Mouse (Mus musculus) midbrain, embryonic 16.5 days (tissue): ENCODE results near the gene Vgll4. TPM values are rescaled to one million over a fixed set of nuclear protein-coding genes. Genes with fewer than 3 reads are reported as not detected.

Source experiments
- ATAC-seq: fragments of 200-750 bp; cut with Nextera tagmentation; 2 replicates; pipeline ENCODE4 v1.8.0; 2017; ENCODE audit warnings: moderate TSS enrichment
- H3K27ac ChIP-seq: fragments of 300-500 bp; sonication (generic); 2 replicates; pipeline ENCODE4 v1.5.1; 2014; ENCODE audit warnings: mild to moderate bottlenecking, low read length, mixed read lengths
- H3K27me3 ChIP-seq: fragments of 300-500 bp; sonication (generic); 2 replicates; pipeline ENCODE4 v1.6.1; 2014; ENCODE audit warnings: low read depth, low read length, mixed read lengths; ENCODE audit not compliant: control insufficient read depth, insufficient read depth
- H3K36me3 ChIP-seq: fragments of 300-500 bp; sonication (generic); 2 replicates; pipeline ENCODE4 v1.6.1; 2014; ENCODE audit warnings: mild to moderate bottlenecking, low read length, moderate library complexity, mixed read lengths; ENCODE audit not compliant: control insufficient read depth, insufficient read depth
- H3K4me1 ChIP-seq: fragments of 300-500 bp; sonication (generic); 2 replicates; pipeline ENCODE4 v1.6.1; 2014; ENCODE audit warnings: mild to moderate bottlenecking, low read length, mixed read lengths; ENCODE audit not compliant: control insufficient read depth, insufficient read depth
- H3K4me2 ChIP-seq: fragments of 300-500 bp; sonication (generic); 2 replicates; pipeline ENCODE4 v1.6.1; 2014; ENCODE audit warnings: mild to moderate bottlenecking, low read length, mixed read lengths
- H3K4me3 ChIP-seq: fragments of 300-500 bp; sonication (generic); 2 replicates; pipeline ENCODE4 v1.5.1; 2014; ENCODE audit warnings: low read depth, mild to moderate bottlenecking, low read length, moderate library complexity, mixed read lengths
- H3K9ac ChIP-seq: fragments of 300-500 bp; sonication (generic); 2 replicates; pipeline ENCODE4 v1.6.1; 2014; ENCODE audit warnings: low read depth, low read length, mixed read lengths
- H3K9me3 ChIP-seq: fragments of 300-500 bp; sonication (generic); replicated peaks from 2 replicates; pipeline ENCODE4 v1.6.1; 2014; ENCODE audit warnings: mild to moderate bottlenecking, low read length, mixed read lengths; ENCODE audit not compliant: control insufficient read depth, poor library complexity, severe bottlenecking
- WGBS: fragments of 180-500 bp; shearing (Covaris S2); extraction: QIAGEN DNeasy Blood & Tissue Kit; methylation state at CpG from one replicate; pipeline ENCODE4 v1.1.7; 2014; 5-methylcytosine and 5-hydroxymethylcytosine counted together
- polyA plus RNA-seq: library from polyadenylated mRNA; unstranded; fragments of >200 nt; fragmentation: Nextera tagmentation; extraction: Ambion mirVana; gene quantifications from 2 replicates; pipeline ENCODE4 v1.2.1, GENCODE M21; 2015

Gene Vgll4
- polyA plus RNA-seq, 1 experiment from 2014 or later, result 51.0 TPM

DNA sequence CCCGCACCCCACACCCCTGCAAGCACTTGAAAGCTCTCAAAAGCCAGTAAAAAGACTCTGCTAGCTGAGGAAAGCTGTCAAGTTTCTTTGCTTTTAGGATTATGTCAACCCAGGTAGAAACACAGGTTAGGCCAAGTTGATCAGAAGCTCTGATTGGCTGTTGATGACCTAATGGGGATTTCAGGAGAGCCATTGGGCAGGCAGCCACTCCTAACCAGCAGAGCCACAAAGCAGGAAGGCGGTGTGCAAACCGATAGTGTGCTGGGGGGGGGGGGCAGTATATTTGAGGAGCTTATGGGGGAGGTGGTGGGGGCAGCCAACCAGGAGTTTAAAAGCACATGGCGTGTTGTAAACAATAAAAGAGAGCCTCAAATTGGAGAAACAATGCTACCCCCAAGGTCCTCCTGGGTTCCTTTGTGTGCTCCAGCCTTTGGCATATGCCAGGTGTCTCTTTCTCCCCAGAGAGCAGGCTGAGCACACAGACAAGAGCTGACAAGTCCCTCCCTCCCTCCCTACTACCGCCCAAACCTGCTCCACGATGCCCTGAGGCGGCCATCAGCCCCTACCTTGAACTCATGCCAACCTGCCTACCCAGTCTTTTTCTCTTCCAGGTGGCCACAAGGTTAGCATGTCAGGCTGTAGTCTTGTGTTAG, 18.3 kb upstream of the Vgll4 start:
- no peaks in the 10 kb centered on the region for H3K4me1 ChIP-seq

DNA sequence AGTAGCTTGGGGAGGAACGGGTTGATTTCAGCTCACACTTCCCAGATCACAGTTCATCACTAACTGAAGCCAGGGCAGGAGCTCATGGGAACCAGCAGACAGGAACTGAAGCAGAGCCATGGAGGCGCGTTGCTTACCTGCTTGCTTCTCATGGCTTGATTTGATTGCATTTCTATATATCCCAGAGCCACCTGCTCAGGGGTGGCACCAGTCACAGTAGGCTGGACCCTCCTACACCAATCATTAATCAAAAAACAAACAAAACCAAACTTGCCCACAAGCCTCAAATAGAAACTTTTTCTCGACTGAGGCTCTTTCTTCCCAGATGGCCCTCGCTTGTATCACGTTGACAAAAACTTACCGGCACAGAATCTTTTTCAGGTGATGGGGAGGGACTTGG, 12.9 kb upstream of the Vgll4 start:
- Histone ChIP-seq H3K9ac (no peak overlapping the region), H3K27me3 (no peaks in the 10 kb centered on the region), H3K4me3 (no peak overlapping the region), H3K4me1 (no peaks in the 10 kb centered on the region), H3K9me3 (no peaks in the 10 kb centered on the region), H3K36me3 (no peaks in the 10 kb centered on the region), H3K27ac (no peak overlapping the region), H3K4me2 (no peak overlapping the region)
- ATAC-seq, result no peak
- 90% methylated on average over 7 of the region's 7 CpGs for WGBS

More for the DNA sequence above, 18.3 kb upstream of the Vgll4 start:
- no peak for ATAC-seq
- H3K9ac ChIP-seq, result no peak overlapping the region
- WGBS, result 67% methylated on average over 7 of the region's 7 CpGs
- H3K36me3 ChIP-seq, result no peaks in the 10 kb centered on the region
- no peak overlapping the region for H3K27ac ChIP-seq
- no peaks in the 10 kb centered on the region for H3K27me3 ChIP-seq
- no peaks in the 10 kb centered on the region for H3K9me3 ChIP-seq
- no peak overlapping the region for H3K4me3 ChIP-seq
- no peak overlapping the region for H3K4me2 ChIP-seq

DNA sequence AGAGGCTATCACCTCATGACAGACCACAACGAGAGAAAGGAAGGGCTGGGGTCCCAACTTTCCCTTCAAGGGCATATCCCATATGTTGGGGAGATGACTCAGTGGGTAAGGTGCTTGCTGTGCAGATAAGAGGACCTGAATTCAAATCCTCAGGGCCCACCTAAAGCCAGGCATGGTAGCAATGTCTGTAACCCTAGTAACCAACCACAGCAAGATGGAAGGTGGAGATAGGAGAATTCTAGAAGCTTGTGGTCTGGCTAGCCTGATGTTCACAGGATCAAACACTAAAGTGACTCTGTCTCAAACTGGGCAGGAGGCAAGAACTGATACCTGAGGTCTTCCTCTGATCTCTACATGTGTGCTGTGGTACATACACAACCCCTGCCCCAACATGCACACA, 9.9 kb upstream of the Vgll4 start:
- no peaks in the 10 kb centered on the region for H3K36me3 ChIP-seq
- no peak overlapping the region for H3K4me3 ChIP-seq
- no peak overlapping the region for H3K4me2 ChIP-seq
- H3K4me1 ChIP-seq, result no peaks in the 10 kb centered on the region
- H3K27me3 ChIP-seq, result no peaks in the 10 kb centered on the region
- 88% methylated on average over 1 of the region's 1 CpGs for WGBS
- no peaks in the 10 kb centered on the region for H3K9me3 ChIP-seq
- H3K27ac ChIP-seq, result no peak overlapping the region
- no peak for ATAC-seq
- H3K9ac ChIP-seq, result no peak overlapping the region

DNA sequence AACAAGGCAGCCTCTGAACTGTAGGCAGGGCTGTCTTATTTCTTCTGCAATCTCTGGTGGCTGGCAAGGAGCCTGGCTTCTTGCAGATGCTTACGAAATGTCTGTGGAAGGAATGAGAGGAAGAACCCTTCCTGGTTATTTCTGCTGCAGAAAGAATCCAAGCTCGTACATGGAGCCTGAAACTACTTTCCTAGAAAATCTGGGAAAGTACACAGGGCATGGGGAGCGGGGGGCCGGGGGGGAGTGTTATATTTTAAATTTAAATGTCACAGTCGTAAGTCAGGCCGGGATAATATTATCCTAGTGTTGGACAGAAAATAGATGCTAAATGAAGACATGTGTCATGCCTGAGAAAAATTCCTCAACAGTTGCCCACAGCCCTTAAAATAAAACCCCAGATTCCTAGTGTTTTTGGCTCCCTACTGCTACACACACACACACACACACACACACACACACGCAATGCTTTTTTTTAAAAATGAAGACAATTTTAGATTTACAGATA, 7.2 kb upstream of the Vgll4 start:
- no peaks in the 10 kb centered on the region for H3K36me3 ChIP-seq
- H3K27me3 ChIP-seq, result no peaks in the 10 kb centered on the region
- no peak overlapping the region for H3K4me3 ChIP-seq
- H3K4me2 ChIP-seq, result no peak overlapping the region
- no peak overlapping the region for H3K9ac ChIP-seq
- ATAC-seq, result no peak
- no peaks in the 10 kb centered on the region for H3K4me1 ChIP-seq
- 84% methylated on average over 7 of the region's 7 CpGs for WGBS
- H3K9me3 ChIP-seq, result no peaks in the 10 kb centered on the region
- H3K27ac ChIP-seq, result no peak overlapping the region

DNA sequence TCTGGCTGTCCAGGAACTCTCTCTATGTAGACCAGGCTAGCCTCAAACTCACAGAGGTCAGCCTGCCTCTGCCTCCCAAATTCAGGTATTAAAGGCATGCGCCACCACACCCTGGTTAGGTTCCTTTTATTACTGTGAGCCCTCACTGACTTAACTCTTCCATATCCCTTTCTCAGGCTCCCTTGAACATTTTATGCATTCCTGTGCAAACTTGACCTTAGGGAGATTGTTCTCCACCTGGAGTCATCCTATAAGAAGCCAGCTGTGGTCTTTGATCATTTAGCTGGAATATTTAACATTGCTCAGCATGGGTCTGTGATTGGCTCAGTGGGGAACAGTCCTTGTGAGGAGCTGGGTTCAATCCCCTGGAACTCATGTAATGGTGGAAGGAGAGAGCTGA, 4.5 kb upstream of the Vgll4 start:
- H3K4me3 ChIP-seq, result no peak overlapping the region
- H3K4me1 ChIP-seq, result no peaks in the 10 kb centered on the region; the same call in 1 of the 2 replicates
- H3K9me3 ChIP-seq, result no peaks in the 10 kb centered on the region
- no peaks in the 10 kb centered on the region; the same call in 1 of the 2 replicates for H3K27me3 ChIP-seq
- no peaks in the 10 kb centered on the region for H3K36me3 ChIP-seq
- H3K9ac ChIP-seq, result no peak overlapping the region
- ATAC-seq, result no peak
- H3K4me2 ChIP-seq, result no peak overlapping the region
- WGBS, result 100% methylated on average over 1 of the region's 1 CpGs
- H3K27ac ChIP-seq, result no peak overlapping the region

DNA sequence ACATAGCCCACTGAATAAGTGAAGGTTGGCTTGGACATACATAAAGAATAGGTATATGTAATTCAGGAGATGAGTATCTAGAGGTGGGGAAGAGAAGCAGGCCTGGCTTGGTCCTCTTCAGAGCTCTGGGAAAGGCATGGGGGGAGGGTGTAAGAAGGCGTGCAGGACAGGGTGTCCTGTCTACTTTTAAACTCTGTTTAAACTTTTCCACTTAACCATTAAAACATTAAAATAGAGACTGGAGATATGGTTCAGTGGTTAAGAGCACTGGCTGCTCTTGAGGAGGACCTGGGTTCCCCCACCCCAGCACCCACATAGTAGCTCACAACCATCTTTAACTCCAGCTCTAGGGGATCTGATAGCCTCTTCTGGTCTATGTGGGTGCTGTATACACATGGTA, 3.2 kb upstream of the Vgll4 start:
- no peak overlapping the region for H3K4me3 ChIP-seq
- H3K27ac ChIP-seq, result no peak overlapping the region
- no peaks in the 10 kb centered on the region for H3K9me3 ChIP-seq
- WGBS, result 72% methylated on average over 1 of the region's 1 CpGs
- ATAC-seq, result no peak
- peaks cover under 1% of the 10 kb centered on the region; the same call in 1 of the 2 replicates for H3K4me1 ChIP-seq
- no peaks in the 10 kb centered on the region; the same call in 1 of the 2 replicates for H3K27me3 ChIP-seq
- H3K9ac ChIP-seq, result no peak overlapping the region
- no peaks in the 10 kb centered on the region for H3K36me3 ChIP-seq
- no peak overlapping the region for H3K4me2 ChIP-seq

DNA sequence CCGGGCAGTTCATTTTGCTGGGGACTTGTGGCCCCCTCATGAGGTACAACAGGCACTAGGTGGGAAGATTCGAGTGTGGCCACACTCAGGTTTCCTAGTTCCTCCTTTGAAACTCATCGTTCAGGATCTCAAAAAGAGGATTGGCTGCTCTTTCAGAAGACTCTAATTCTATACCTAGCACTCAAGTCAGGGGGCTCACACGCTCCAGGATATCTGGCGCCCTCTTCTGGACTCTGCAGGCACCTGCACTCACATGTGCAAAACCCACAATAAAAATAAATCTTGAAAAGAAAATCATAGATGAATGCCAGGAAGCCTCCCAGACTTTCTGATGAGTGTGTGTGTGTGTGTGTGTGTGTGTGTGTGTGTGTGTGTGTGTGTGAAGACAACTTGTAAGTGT, 1.1 kb upstream of the Vgll4 start:
- no peak overlapping the region for H3K4me2 ChIP-seq
- H3K27me3 ChIP-seq, result no peaks in the 10 kb centered on the region; the same call in 1 of the 2 replicates
- WGBS, result 76% methylated on average over 5 of the region's 5 CpGs
- no peak overlapping the region for H3K4me3 ChIP-seq
- peaks cover 8% of the 10 kb centered on the region for H3K4me1 ChIP-seq
- H3K36me3 ChIP-seq, result no peaks in the 10 kb centered on the region
- H3K9ac ChIP-seq, result no peak overlapping the region
- H3K9me3 ChIP-seq, result no peaks in the 10 kb centered on the region
- H3K27ac ChIP-seq, result no peak overlapping the region
- ATAC-seq, result no peak

DNA sequence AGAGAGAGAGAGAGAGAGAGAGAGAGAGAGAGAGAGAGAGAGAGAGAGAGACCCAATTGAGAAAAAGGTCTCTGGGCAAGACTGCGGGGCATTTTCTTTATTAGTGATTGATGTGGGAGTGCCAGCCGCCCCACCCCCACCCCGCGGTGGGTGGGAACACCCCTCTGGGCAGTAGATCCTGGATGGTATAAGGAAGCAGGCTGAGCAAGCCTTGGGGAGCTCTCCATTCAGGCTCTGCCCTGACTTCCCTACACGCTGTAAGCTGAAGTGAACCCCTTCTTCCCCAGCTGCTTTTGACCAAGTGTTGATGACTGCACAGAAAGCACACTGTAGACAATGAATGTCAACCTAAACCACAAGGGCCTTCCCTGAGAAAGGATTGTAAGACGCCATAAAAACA, 592 bp upstream of the Vgll4 start:
- no peak for ATAC-seq
- WGBS, result 35% methylated on average over 6 of the region's 6 CpGs
- Histone ChIP-seq H3K4me2 (peak overlapping the region; percentile 96), H3K27me3 (no peaks in the 10 kb centered on the region; the same call in 1 of the 2 replicates), H3K4me3 (peak overlapping the region; percentile 75), H3K36me3 (no peaks in the 10 kb centered on the region), H3K9ac (no peak overlapping the region), H3K4me1 (peaks cover 8% of the 10 kb centered on the region), H3K27ac (no peak overlapping the region), H3K9me3 (no peaks in the 10 kb centered on the region)

DNA sequence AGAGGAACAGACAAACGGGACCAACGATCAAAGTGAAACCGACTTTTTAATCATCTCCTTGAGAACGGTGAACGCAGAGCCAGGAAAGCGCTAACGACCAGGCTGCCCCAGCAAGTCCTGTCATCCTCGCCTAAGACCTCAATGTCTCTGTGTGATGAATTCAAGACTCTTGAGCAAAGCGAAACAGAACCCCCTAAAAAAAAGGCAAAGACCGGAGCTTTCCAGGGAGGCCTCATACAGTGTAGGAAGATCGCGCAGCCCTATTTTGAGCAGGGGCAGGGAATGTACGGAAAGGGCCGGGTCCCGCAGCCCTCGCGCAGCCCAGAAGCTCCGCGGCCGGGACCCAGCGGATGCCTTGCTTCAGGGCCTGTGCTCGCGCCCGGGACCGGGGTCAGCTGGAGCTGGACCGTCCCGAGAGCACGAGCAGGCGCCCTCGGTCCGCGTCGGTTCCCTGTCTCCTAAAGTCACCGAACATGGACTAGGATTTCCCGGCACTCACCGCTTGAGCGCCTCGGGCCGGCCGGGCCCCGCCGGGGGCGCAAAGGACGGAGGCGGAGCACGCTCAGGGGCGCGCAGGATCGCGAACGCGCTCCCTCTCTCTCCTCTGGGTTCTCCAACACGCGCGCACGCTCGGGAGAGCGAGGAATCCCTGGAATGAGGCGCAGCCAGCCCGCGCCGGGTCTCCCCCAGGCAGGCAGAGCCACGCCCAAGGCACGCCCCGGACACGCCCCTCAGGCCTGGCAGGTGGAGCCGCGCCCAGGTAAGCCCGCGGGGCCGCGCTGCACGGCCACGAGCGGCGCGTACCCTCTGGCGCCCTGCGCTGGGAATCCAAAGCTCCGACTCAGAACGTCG, 1.2 kb downstream of the Vgll4 start:
- peak; percentile 83 for ATAC-seq
- Histone ChIP-seq H3K9ac (peak overlapping the region; percentile 86), H3K36me3 (no peaks in the 10 kb centered on the region), H3K27ac (peak overlapping the region; percentile 75), H3K4me3 (peak overlapping the region; percentile 75), H3K4me2 (peak overlapping the region; percentile 96), H3K4me1 (peaks cover 8% of the 10 kb centered on the region), H3K27me3 (no peaks in the 10 kb centered on the region; the same call in 1 of the 2 replicates), H3K9me3 (no peaks in the 10 kb centered on the region)
- under 1% methylated on average over 70 of the region's 82 CpGs for WGBS
